Mouse (Mus musculus): Measurements from ENCODE around the gene Zfp385a. TPM values are rescaled to one million over a fixed set of nuclear protein-coding genes. Genes with fewer than 3 reads are reported as not detected.

Zfp385a gene
- total and polyA plus RNA-seq, 2 experiments from 2014 or later = 23.1 to 25.8 TPM

DNA sequence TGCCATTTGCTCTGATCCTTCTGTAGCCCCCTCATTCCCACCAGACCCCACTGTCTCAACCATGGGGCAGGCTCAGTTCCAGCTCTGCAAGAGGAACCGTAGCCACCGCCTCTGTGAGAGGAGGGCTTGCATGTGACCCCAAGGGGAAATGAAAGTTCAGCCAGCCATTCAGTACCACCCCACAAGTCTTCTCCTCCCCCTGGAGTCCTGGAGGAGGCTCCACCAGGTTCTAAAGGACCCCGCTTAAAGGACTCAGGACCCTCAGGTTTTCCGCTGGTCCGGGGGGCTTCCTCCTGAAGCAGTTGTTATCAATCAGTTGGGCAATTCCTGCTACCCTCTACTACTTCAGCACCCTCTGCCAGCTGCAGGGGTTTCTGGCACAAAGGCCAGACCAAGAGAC, 6.2 kb downstream of the Zfp385a start:
- DNase-seq (ENCODE audit: low spot score) = no peak
- ATAC-seq = peak; percentile 19; the same call in 1 of the 2 replicates
- Histone ChIP-seq H3K27ac (peak overlapping the region; percentile 20; the same call in 1 of the 2 replicates), H3K9ac (replicated peaks; ENCODE audit: low read length) (no peak overlapping the region), H3K27me3 (ENCODE audit: insufficient read depth, low read length) (no peaks in the 10 kb centered on the region), H3K4me1 (ENCODE audit: insufficient read depth, low read length) (no peaks in the 10 kb centered on the region), H3K36me3 (ENCODE audit: insufficient read depth, low read length) (no peaks in the 10 kb centered on the region), H3K9me3 (ENCODE audit: low read length) (no peaks in the 10 kb centered on the region), H3K4me3 (ENCODE audit: low read length) (no peak overlapping the region), H3K4me2 (ENCODE audit: low read depth, low read length) (no peak overlapping the region)
- whole genome bisulfite sequencing = 60% methylated on average over 5 of the region's 5 CpGs
- no peak for TF ChIP-seq CTCF (IDR thresholded peaks at IDR 0.05; ENCODE audit: low read depth)

DNA sequence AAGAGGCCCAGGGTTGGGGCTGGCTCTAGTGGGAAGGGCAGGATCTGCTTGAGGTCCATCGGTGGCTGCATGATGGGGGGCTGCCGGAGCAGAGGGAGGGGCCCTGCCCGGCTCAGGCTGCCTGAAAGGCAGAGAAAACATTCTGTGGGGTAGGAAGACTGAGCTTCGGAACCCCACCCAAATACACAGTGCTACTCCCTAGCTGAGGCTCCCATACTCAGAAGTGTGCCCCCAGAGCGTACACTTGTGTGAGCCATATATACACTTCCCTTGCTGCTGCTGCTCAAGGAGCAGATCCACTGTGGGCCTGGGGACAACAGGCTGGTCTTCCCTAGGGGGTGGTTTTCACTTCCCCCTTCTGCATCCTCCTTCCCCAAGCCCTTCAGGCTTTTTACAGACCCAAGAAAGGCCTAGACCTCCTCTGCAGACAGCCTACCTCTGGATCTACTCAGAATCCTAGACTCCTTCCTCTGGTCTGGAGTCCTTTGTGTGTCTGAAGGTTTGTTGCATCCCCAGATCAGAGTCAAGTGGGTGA, 6.7 kb downstream of the Zfp385a start:
- H3K4me3 ChIP-seq (ENCODE audit: low read length) = no peak overlapping the region
- DNase-seq (ENCODE audit: low spot score) (no peak), ATAC-seq (0 out of 2 replicates have a peak, but pooled peaks have one; percentile 24)
- no peaks in the 10 kb centered on the region for H3K4me1 ChIP-seq (ENCODE audit: insufficient read depth, low read length)
- peak overlapping the region; percentile 20; the same call in 1 of the 2 replicates for H3K27ac ChIP-seq
- no peak overlapping the region for H3K4me2 ChIP-seq (ENCODE audit: low read depth, low read length)
- no peak overlapping the region for H3K9ac ChIP-seq (replicated peaks; ENCODE audit: low read length)
- H3K27me3 ChIP-seq (ENCODE audit: insufficient read depth, low read length) = no peaks in the 10 kb centered on the region
- WGBS = 67% methylated on average over 5 of the region's 5 CpGs
- no peaks in the 10 kb centered on the region for H3K9me3 ChIP-seq (ENCODE audit: low read length)
- TF ChIP-seq CTCF (IDR thresholded peaks at IDR 0.05; ENCODE audit: low read depth) = no peak
- H3K36me3 ChIP-seq (ENCODE audit: insufficient read depth, low read length) = no peaks in the 10 kb centered on the region

- Histone ChIP-seq H3K4me1 (ENCODE audit: insufficient read depth, low read length) (peaks cover 11% of the 10 kb centered on the region), H3K36me3 (ENCODE audit: insufficient read depth, low read length) (no peaks in the 10 kb centered on the region), H3K4me3 (ENCODE audit: low read length) (peak overlapping the region; percentile 75), H3K27me3 (ENCODE audit: insufficient read depth, low read length) (no peaks in the 10 kb centered on the region), H3K9ac (replicated peaks; ENCODE audit: low read length) (peak overlapping the region; percentile 83), H3K4me2 (ENCODE audit: low read depth, low read length) (peak overlapping the region; percentile 81), H3K27ac (peak overlapping the region; percentile 84), H3K9me3 (ENCODE audit: low read length) (no peaks in the 10 kb centered on the region)
- peak; percentile 92 for DNase-seq (ENCODE audit: low spot score)
- WGBS = 2% methylated on average over 39 of the region's 40 CpGs
- peak; percentile 96 for ATAC-seq
- TF ChIP-seq CTCF (IDR thresholded peaks at IDR 0.05; ENCODE audit: low read depth) = peak; percentile 96
Measured at GRCm38 (mm10) chr15:103323455-103324247, 16.2 kb downstream of the Zfp385a start.

DNA sequence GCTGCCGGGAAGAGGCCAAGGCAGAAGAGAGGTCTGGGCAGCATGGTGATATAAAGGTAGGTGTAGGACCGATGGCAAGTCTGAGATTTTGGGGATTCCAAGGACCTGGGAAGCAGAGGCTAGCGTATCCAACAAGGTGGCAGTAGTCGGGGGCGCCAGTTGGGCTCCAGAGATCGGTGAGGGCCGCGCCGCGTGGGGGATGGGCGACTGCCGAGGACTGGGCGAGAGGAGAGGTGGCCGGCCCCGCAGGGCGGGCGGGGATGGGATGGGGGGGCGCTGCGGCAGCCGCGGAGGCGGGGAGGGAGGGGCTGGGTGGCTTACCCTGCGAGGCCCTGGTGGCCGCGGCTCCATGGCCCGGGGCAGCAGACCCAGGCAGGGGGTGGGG, 16.8 kb downstream of the Zfp385a start:
- WGBS = 0% methylated on average over 18 of the region's 26 CpGs
- no peak for TF ChIP-seq CTCF (IDR thresholded peaks at IDR 0.05; ENCODE audit: low read depth)
- Histone ChIP-seq H3K36me3 (ENCODE audit: insufficient read depth, low read length) (no peaks in the 10 kb centered on the region), H3K9ac (replicated peaks; ENCODE audit: low read length) (peak overlapping the region; percentile 83), H3K4me2 (ENCODE audit: low read depth, low read length) (peak overlapping the region; percentile 81), H3K9me3 (ENCODE audit: low read length) (no peaks in the 10 kb centered on the region), H3K27me3 (ENCODE audit: insufficient read depth, low read length) (no peaks in the 10 kb centered on the region), H3K4me1 (ENCODE audit: insufficient read depth, low read length) (peaks cover 11% of the 10 kb centered on the region), H3K4me3 (ENCODE audit: low read length) (peak overlapping the region; percentile 75), H3K27ac (peak overlapping the region; percentile 84)
- DNase-seq (ENCODE audit: low spot score) (peak; percentile 59), ATAC-seq (peak; percentile 80)

- peak overlapping the region; percentile 84; the same call in 1 of the 2 replicates for H3K27ac ChIP-seq
- ATAC-seq (no peak), DNase-seq (ENCODE audit: low spot score) (peak; percentile 23)
- H3K9ac ChIP-seq (replicated peaks; ENCODE audit: low read length) = peak overlapping the region; percentile 83; the same call in 1 of the 2 replicates
- peaks cover 11% of the 10 kb centered on the region for H3K4me1 ChIP-seq (ENCODE audit: insufficient read depth, low read length)
- peak overlapping the region; percentile 75 for H3K4me3 ChIP-seq (ENCODE audit: low read length)
- H3K9me3 ChIP-seq (ENCODE audit: low read length) = no peaks in the 10 kb centered on the region
- 46% methylated on average over 4 of the region's 4 CpGs for WGBS
- H3K27me3 ChIP-seq (ENCODE audit: insufficient read depth, low read length) = no peaks in the 10 kb centered on the region
- H3K4me2 ChIP-seq (ENCODE audit: low read depth, low read length) = peak overlapping the region; percentile 81
- H3K36me3 ChIP-seq (ENCODE audit: insufficient read depth, low read length) = peaks cover 6% of the 10 kb centered on the region
- TF ChIP-seq CTCF (IDR thresholded peaks at IDR 0.05; ENCODE audit: low read depth) = no peak
Measured at GRCm38 (mm10) chr15:103322396-103322795, 17.5 kb downstream of the Zfp385a start.

DNA sequence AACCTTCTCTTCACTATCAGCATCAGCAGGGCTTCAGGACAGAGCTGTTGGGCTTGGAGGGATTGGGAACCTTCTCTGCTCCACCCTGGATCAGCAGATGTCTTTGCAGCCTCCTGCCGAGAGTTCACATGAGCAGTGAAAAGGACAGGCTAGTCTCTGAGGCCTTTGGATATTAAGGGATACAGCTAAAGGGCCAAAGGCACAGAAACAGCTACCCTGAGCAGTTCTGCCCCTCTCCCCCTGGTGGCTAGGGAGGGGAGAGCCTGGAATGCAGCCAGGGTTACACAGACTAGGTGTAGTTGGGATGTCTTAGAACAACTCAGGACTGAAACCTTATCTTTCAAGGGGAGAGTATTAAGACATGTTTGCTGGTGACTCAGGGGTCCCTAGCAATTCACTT, 18.8 kb downstream of the Zfp385a start:
- H3K4me1 ChIP-seq (ENCODE audit: insufficient read depth, low read length) = peaks cover 11% of the 10 kb centered on the region

More for the DNA sequence above, 18.8 kb downstream of the Zfp385a start:
- Histone ChIP-seq H3K9me3 (ENCODE audit: low read length) (no peaks in the 10 kb centered on the region), H3K27ac (no peak overlapping the region), H3K4me2 (ENCODE audit: low read depth, low read length) (no peak overlapping the region), H3K27me3 (ENCODE audit: insufficient read depth, low read length) (no peaks in the 10 kb centered on the region), H3K4me3 (ENCODE audit: low read length) (no peak overlapping the region), H3K9ac (replicated peaks; ENCODE audit: low read length) (no peak overlapping the region), H3K36me3 (ENCODE audit: insufficient read depth, low read length) (peaks cover 15% of the 10 kb centered on the region)
- WGBS = 48% methylated on average over 1 of the region's 1 CpGs
- TF ChIP-seq CTCF (IDR thresholded peaks at IDR 0.05; ENCODE audit: low read depth) = peak; percentile 69
- DNase-seq (ENCODE audit: low spot score) = peak; percentile 42
- no peak for ATAC-seq

Data from hindbrain, postnatal 0 days (tissue).